Mouse (Mus musculus) hindbrain, embryonic 11.5 days (tissue): Measurements from ENCODE around the gene Gen1. TPM values are rescaled to one million over a fixed set of nuclear protein-coding genes. Genes with fewer than 3 reads are reported as not detected.

ENCODE experiments used
- ATAC-seq: fragments of 200-750 bp; cut with Nextera tagmentation; 2 replicates; pipeline ENCODE4 v1.8.0; 2017; ENCODE audit warnings: mild to moderate bottlenecking, moderate TSS enrichment, moderate library complexity; ENCODE audit not compliant: low FRiP score
- DNase-seq: peaks from one replicate; pipeline ENCODE4 v3.0.0-alpha.2; 2015; ENCODE audit warnings: low spot score
- H3K27ac ChIP-seq: fragments of 300-500 bp; sonication (generic); 2 replicates; pipeline ENCODE4 v1.5.1; 2014; ENCODE audit warnings: mild to moderate bottlenecking, low read depth, low read length
- H3K27me3 ChIP-seq: fragments of 300-500 bp; sonication (generic); 2 replicates; pipeline ENCODE4 v1.6.1; 2014; ENCODE audit warnings: mild to moderate bottlenecking, low read length, moderate library complexity, mixed read lengths; ENCODE audit not compliant: control insufficient read depth, insufficient read depth
- H3K36me3 ChIP-seq: fragments of 300-500 bp; sonication (generic); 2 replicates; pipeline ENCODE4 v1.6.1; 2014; ENCODE audit warnings: mild to moderate bottlenecking, low read length, moderate library complexity, mixed read lengths; ENCODE audit not compliant: control insufficient read depth, insufficient read depth
- H3K4me1 ChIP-seq: fragments of 300-500 bp; sonication (generic); replicated peaks from 2 replicates; pipeline ENCODE4 v1.6.1; 2014; ENCODE audit warnings: low read length, mixed read lengths; ENCODE audit not compliant: control insufficient read depth, insufficient read depth
- H3K4me2 ChIP-seq: fragments of 300-500 bp; sonication (generic); replicated peaks from 2 replicates; pipeline ENCODE4 v1.6.1; 2014; ENCODE audit warnings: mild to moderate bottlenecking, low read depth, low read length
- H3K4me3 ChIP-seq: fragments of 300-500 bp; sonication (generic); 2 replicates; pipeline ENCODE4 v1.5.1; 2014; ENCODE audit warnings: low read depth, low read length
- H3K9ac ChIP-seq: fragments of 300-500 bp; sonication (generic); 2 replicates; pipeline ENCODE4 v1.6.1; 2014; ENCODE audit warnings: low read depth, low read length
- H3K9me3 ChIP-seq: fragments of 300-500 bp; sonication (generic); 2 replicates; pipeline ENCODE4 v1.6.1; 2016; ENCODE audit warnings: low read length; ENCODE audit not compliant: control insufficient read depth
- WGBS: fragments of 180-500 bp; shearing (Covaris S2); extraction: QIAGEN DNeasy Blood & Tissue Kit; methylation state at CpG from one replicate; pipeline ENCODE4 v1.1.7; 2014; 5-methylcytosine and 5-hydroxymethylcytosine counted together
- polyA plus RNA-seq: library from polyadenylated mRNA; unstranded; fragments of >200 nt; fragmentation: Nextera tagmentation; extraction: Ambion mirVana; gene quantifications from 2 replicates; pipeline ENCODE4 v1.2.1, GENCODE M21; 2014

Gen1 gene
- polyA plus RNA-seq, 1 experiment from 2014 or later = 15.8 TPM

DNA sequence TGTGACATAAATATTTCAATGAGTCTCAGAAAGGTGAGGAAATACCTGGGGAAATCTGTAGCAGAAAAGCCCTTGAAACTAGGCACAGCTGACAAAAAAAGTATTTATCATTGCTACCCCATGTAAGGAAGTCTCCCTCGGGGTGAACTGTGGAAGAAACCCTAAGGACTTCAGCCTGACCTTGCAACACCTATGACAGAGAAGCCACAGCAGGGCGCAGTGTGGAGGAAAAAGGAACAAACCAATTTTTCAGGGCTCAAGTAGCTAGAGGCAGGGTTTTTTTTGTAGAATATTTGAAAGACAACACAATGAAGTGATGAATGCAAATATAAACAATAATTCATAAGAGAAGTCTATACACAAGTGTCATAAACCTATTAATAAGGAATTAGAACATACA, 29.6 kb downstream of the Gen1 start:
- Histone ChIP-seq H3K27me3 (no peaks in the 10 kb centered on the region), H3K9ac (no peak overlapping the region), H3K4me1 (no peaks in the 10 kb centered on the region), H3K36me3 (no peaks in the 10 kb centered on the region), H3K27ac (no peak overlapping the region), H3K4me2 (no peak overlapping the region), H3K4me3 (no peak overlapping the region), H3K9me3 (no peaks in the 10 kb centered on the region)
- DNase-seq (no peak), ATAC-seq (no peak)
- 76% methylated on average over 2 of the region's 2 CpGs for WGBS

DNA sequence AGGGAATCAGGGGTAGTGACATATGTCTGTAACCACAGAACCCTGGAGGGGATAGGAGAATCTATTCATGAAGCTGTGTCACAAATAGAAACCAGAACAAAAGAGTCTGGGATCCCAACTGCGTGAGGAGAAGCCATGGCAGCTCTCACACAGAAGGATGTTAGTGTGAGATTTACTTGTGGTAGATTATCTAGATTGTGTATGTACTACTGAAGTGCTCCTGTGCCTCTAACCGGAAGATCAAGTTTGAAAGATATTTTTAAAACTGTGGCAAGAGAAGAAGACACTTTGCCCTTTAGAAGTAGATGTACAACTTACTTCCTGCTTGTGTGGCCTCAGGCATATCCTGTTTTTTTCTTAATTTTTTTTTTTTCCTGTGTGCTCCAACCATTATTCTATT, 35.3 kb downstream of the Gen1 start:
- no peak overlapping the region for H3K27ac ChIP-seq

DNA sequence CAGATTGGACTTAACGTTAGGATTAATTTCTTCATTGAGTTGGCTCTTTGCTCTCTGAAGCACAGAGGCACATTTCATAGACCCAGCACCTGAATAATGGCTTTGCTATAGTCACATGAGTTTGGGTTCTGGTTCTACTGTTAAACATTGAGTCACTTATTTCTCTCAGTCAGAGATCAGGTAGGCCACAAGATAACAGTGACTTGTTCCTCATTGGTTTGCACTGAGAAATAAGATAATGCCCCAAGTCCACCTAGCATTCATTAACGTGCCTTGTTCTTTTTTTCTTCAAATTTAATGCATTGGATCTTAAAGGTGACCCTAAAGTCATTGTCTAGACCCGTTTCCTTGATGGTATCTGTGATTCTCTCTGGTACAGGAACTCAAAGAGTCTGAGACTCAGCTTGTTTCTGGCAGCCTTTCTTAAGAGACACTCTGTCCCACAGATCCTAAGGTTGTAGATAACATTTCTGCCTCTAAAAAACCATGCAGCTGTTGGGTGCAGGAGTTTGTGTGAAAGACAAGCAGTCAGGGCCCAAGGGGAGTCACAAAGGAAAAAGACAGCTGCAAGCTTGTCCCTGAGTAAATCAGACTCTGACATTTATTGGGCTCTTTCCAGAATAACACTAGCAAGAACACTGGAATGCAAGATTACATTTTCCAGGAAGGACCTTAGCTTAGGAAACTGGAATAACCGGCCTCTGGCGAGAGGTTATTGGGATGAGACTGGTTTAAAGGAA, 38.9 kb downstream of the Gen1 start:
- DNase-seq = no peak
- no peaks in the 10 kb centered on the region for H3K27me3 ChIP-seq
- no peak overlapping the region for H3K4me2 ChIP-seq
- no peaks in the 10 kb centered on the region for H3K9me3 ChIP-seq
- no peak for ATAC-seq
- WGBS = 81% methylated on average over 5 of the region's 5 CpGs
- H3K4me1 ChIP-seq = 0 out of 2 replicates have a peak, but pooled peaks cover 2% of the 10 kb centered on the region
- H3K36me3 ChIP-seq = no peaks in the 10 kb centered on the region
- H3K4me3 ChIP-seq = no peak overlapping the region
- H3K9ac ChIP-seq = no peak overlapping the region
- no peak overlapping the region for H3K27ac ChIP-seq

More for the DNA sequence above, 35.3 kb downstream of the Gen1 start:
- WGBS = 78% methylated on average over 2 of the region's 2 CpGs
- Histone ChIP-seq H3K9me3 (no peaks in the 10 kb centered on the region), H3K36me3 (no peaks in the 10 kb centered on the region), H3K4me1 (no peaks in the 10 kb centered on the region), H3K27me3 (no peaks in the 10 kb centered on the region), H3K4me3 (no peak overlapping the region), H3K4me2 (no peak overlapping the region), H3K9ac (no peak overlapping the region)
- DNase-seq (no peak), ATAC-seq (no peak)

DNA sequence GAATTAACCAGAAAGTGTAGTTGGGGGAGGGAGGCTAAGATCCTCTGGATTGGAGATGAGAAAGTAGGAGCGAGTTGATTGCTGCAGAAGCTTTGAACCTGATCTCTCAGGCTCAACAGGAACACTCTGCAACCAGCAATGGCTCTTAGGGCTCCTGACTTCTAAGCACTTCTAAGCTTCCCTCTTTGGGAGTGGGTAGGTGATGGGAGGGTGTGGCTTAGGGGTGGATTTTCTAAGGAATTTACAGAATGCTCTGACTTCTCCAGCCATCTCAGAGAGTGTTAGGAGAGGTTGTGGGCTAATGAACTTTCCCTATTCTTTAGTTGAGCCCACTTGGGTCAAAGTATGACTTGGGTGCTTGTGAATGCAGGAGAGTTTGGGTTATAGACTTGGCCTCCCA, 39.5 kb downstream of the Gen1 start:
- WGBS = 52% methylated on average over 1 of the region's 1 CpGs
- Histone ChIP-seq H3K4me1 (0 out of 2 replicates have a peak, but pooled peaks cover 2% of the 10 kb centered on the region), H3K27me3 (no peaks in the 10 kb centered on the region), H3K36me3 (no peaks in the 10 kb centered on the region), H3K4me3 (no peak overlapping the region), H3K9me3 (no peaks in the 10 kb centered on the region), H3K9ac (no peak overlapping the region), H3K27ac (no peak overlapping the region), H3K4me2 (no peak overlapping the region)
- ATAC-seq (no peak), DNase-seq (no peak)

DNA sequence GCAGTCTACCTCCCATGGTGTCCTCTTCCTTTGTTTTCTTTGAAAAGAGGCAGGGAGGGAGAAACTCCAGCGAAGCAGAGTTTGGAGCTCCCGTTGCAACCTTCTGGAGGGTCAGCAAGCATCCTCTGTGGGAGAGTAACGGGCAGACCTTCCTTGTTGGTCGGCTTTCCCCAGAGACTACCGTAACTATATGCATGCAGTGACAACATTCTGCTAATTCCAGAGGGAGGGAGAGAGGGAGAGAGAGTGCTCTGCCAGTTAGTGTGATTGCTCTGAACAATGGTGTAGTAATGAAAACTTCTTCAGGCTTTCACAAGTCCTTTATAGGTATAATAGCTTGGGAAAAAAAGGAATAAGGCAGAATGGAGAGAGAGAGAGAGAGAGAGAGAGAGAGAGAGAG, 40.9 kb downstream of the Gen1 start:
- 0 out of 2 replicates have a peak, but pooled peaks cover 2% of the 10 kb centered on the region for H3K4me1 ChIP-seq
- 4% methylated on average over 5 of the region's 5 CpGs for WGBS
- no peak overlapping the region for H3K4me3 ChIP-seq
- DNase-seq (peak; percentile 10), ATAC-seq (no peak)
- H3K36me3 ChIP-seq = no peaks in the 10 kb centered on the region
- no peak overlapping the region for H3K27ac ChIP-seq
- H3K27me3 ChIP-seq = no peaks in the 10 kb centered on the region
- H3K9me3 ChIP-seq = no peaks in the 10 kb centered on the region
- no peak overlapping the region for H3K4me2 ChIP-seq
- no peak overlapping the region for H3K9ac ChIP-seq

DNA sequence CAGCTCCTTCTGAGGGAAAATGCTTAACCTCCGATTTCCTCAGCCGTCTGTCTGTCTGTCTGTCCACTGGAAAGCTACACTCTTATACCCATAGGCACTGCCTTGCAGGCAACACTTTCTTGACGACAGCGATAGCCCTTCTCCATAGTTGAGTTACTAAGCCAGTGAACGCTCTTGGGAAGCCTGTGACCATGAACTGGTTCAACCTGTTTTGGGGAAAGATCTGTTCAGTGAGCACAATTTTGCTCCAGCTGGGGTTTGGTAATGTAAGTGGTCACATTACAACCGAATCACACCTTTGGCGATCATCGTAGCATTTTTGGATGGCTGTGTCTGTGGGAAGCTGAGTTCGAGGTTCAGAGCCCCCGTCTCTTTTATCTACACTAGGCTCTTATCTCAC, 42.5 kb downstream of the Gen1 start:
- no peak for ATAC-seq
- no peaks in the 10 kb centered on the region for H3K36me3 ChIP-seq
- 89% methylated on average over 10 of the region's 10 CpGs for WGBS
- no peak overlapping the region for H3K27ac ChIP-seq
- H3K4me2 ChIP-seq = no peak overlapping the region
- H3K9ac ChIP-seq = no peak overlapping the region
- H3K9me3 ChIP-seq = no peaks in the 10 kb centered on the region
- H3K27me3 ChIP-seq = no peaks in the 10 kb centered on the region
- H3K4me1 ChIP-seq = 0 out of 2 replicates have a peak, but pooled peaks cover 2% of the 10 kb centered on the region
- no peak overlapping the region for H3K4me3 ChIP-seq
- no peak for DNase-seq

DNA sequence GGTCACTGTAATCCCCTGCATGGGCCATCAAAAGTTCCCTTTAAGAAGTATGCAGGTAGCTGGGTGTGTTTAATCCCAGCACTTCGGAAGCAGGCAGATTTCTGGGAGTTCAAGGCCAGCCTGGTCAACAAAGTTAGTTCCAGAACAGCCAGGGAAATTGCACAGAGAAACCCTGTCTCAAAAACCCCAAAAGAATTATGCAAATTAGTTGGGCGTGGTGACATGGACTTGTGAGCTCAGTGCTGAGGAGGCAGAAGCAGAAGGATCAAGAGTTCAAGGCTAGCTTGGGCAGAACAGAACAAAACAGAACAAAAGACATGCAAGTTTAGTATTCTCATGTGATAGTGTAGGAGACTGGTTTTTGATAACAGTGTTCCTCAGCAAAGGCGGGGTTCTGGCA, 43.0 kb downstream of the Gen1 start:
- DNase-seq = no peak
- Histone ChIP-seq H3K9ac (no peak overlapping the region), H3K27ac (no peak overlapping the region), H3K27me3 (no peaks in the 10 kb centered on the region), H3K4me2 (no peak overlapping the region), H3K9me3 (no peaks in the 10 kb centered on the region), H3K4me3 (no peak overlapping the region), H3K4me1 (0 out of 2 replicates have a peak, but pooled peaks cover 2% of the 10 kb centered on the region), H3K36me3 (no peaks in the 10 kb centered on the region)
- 66% methylated on average over 3 of the region's 3 CpGs for WGBS
- ATAC-seq = no peak

DNA sequence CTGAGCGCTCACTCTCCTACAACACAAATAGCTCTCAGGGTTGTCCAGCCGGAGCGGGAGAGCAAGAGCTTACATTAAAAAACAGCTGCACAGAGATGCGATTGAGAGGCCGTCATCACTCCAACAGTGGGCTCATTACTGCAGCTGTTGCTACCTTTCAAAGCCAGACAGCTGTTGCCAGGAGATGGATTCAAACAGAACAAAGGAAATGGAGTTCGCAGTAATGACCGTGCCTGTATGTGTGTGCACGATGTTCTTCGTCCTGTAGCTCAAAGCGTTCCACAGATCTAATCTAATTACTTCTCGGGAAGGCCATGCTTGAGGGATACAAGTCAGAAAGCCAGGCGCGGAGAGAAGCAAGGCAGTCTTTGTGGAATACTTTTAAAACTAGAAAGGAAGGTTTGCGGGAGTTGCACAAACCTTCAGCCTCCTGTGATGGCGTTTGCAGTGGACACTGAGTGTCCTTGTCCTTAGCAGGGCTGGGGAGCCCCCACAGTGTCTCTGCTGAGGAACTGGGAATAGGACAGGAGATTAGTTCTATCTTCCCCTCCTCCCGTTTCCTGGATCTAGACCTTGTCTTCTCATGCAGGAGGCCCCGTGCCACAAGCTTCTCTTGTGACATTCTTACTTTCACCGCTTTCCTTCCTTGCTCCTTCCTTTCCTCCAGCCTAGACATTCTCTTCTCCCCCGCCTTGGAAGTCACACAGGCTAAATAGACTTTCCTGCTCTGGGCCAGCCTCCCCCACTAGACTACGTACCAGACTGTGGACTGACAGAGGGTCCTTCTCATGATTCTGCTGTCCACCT, 43.9 kb downstream of the Gen1 start:
- H3K4me2 ChIP-seq = no peak overlapping the region
- peak; percentile 40; the same call in 1 of the 2 replicates for ATAC-seq
- H3K27ac ChIP-seq = no peak overlapping the region
- H3K4me1 ChIP-seq = 0 out of 2 replicates have a peak, but pooled peaks cover 2% of the 10 kb centered on the region
- H3K4me3 ChIP-seq = no peak overlapping the region
- H3K27me3 ChIP-seq = no peaks in the 10 kb centered on the region
- WGBS = 65% methylated on average over 20 of the region's 20 CpGs
- no peaks in the 10 kb centered on the region for H3K36me3 ChIP-seq
- H3K9ac ChIP-seq = no peak overlapping the region
- DNase-seq = peak; percentile 46
- no peaks in the 10 kb centered on the region for H3K9me3 ChIP-seq
